Mouse (Mus musculus): ENCODE results near the gene Paqr7. TPM values are rescaled to one million over a fixed set of nuclear protein-coding genes. Genes with fewer than 3 reads are reported as not detected.

Paqr7 gene
- polyA plus RNA-seq, 1 experiment, result 7.6 TPM

- Histone ChIP-seq H3K4me1 (ENCODE audit: control insufficient read depth, insufficient read depth, insufficient read length, low read length) (no peaks in the 10 kb centered on the region), H3K4me3 (ENCODE audit: insufficient read depth, low read depth, low read length) (no peak overlapping the region), H3K27ac (replicated peaks; ENCODE audit: low read depth, low read length) (no peak overlapping the region)
Observed at GRCm38 (mm10) chr4:134505303-134505789, 8.8 kb downstream of the Paqr7 start.

GRCm38 (mm10) chr4:134505966-134506594 is 9.6 kb downstream of the Paqr7 start:
- no peak overlapping the region for H3K27ac ChIP-seq (replicated peaks; ENCODE audit: low read depth, low read length)
- H3K4me1 ChIP-seq (ENCODE audit: control insufficient read depth, insufficient read depth, insufficient read length, low read length), result no peaks in the 10 kb centered on the region; the same call in 1 of the 2 replicates

GRCm38 (mm10) chr4:134506713-134507112 is 10.2 kb downstream of the Paqr7 start:
- no peak overlapping the region for H3K4me3 ChIP-seq (ENCODE audit: insufficient read depth, low read depth, low read length)
- H3K27ac ChIP-seq (replicated peaks; ENCODE audit: low read depth, low read length), result no peak overlapping the region
- H3K4me1 ChIP-seq (ENCODE audit: control insufficient read depth, insufficient read depth, insufficient read length, low read length), result no peaks in the 10 kb centered on the region; the same call in 1 of the 2 replicates

More at GRCm38 (mm10) chr4:134505966-134506594, 9.6 kb downstream of the Paqr7 start:
- no peak overlapping the region for H3K4me3 ChIP-seq (ENCODE audit: insufficient read depth, low read depth, low read length)

- H3K4me1 ChIP-seq (ENCODE audit: control insufficient read depth, insufficient read depth, insufficient read length, low read length), result peaks cover 2% of the 10 kb centered on the region; the same call in 1 of the 2 replicates
- no peak overlapping the region for H3K4me3 ChIP-seq (ENCODE audit: insufficient read depth, low read depth, low read length)
- H3K27ac ChIP-seq (replicated peaks; ENCODE audit: low read depth, low read length), result no peak overlapping the region
Observed at GRCm38 (mm10) chr4:134510396-134510795, 13.9 kb downstream of the Paqr7 start.

- Histone ChIP-seq H3K4me1 (ENCODE audit: control insufficient read depth, insufficient read depth, insufficient read length, low read length) (peaks cover 2% of the 10 kb centered on the region; the same call in 1 of the 2 replicates), H3K4me3 (ENCODE audit: insufficient read depth, low read depth, low read length) (peak within 1 kb of the TSS; percentile 49), H3K27ac (replicated peaks; ENCODE audit: low read depth, low read length) (no peak within 1 kb of the TSS)
Observed at GRCm38 (mm10) chr4:134510845-134511411, 14.4 kb downstream of the Paqr7 start, which contains the start of gene Aunip. Aunip (plus strand) TSS chr4:134510999.

- no peak overlapping the region for H3K27ac ChIP-seq (replicated peaks; ENCODE audit: low read depth, low read length)
- no peak overlapping the region for H3K4me3 ChIP-seq (ENCODE audit: insufficient read depth, low read depth, low read length)
- peaks cover 2% of the 10 kb centered on the region; the same call in 1 of the 2 replicates for H3K4me1 ChIP-seq (ENCODE audit: control insufficient read depth, insufficient read depth, insufficient read length, low read length)
Observed at GRCm38 (mm10) chr4:134511730-134512129, 15.2 kb downstream of the Paqr7 start.

- Histone ChIP-seq H3K4me1 (ENCODE audit: control insufficient read depth, insufficient read depth, insufficient read length, low read length) (peaks cover 6% of the 10 kb centered on the region), H3K27ac (replicated peaks; ENCODE audit: low read depth, low read length) (no peak overlapping the region), H3K4me3 (ENCODE audit: insufficient read depth, low read depth, low read length) (no peak overlapping the region)
Observed at GRCm38 (mm10) chr4:134512798-134513197, 16.3 kb downstream of the Paqr7 start.

- Histone ChIP-seq H3K27ac (replicated peaks; ENCODE audit: low read depth, low read length) (no peak overlapping the region), H3K4me3 (ENCODE audit: insufficient read depth, low read depth, low read length) (no peak overlapping the region), H3K4me1 (ENCODE audit: control insufficient read depth, insufficient read depth, insufficient read length, low read length) (peaks cover 6% of the 10 kb centered on the region)
Observed at GRCm38 (mm10) chr4:134514309-134514930, 17.9 kb downstream of the Paqr7 start.

- no peak overlapping the region for H3K27ac ChIP-seq (replicated peaks; ENCODE audit: low read depth, low read length)
- peaks cover 6% of the 10 kb centered on the region for H3K4me1 ChIP-seq (ENCODE audit: control insufficient read depth, insufficient read depth, insufficient read length, low read length)
- H3K4me3 ChIP-seq (ENCODE audit: insufficient read depth, low read depth, low read length), result no peak overlapping the region
Observed at GRCm38 (mm10) chr4:134515614-134516013, 19.1 kb downstream of the Paqr7 start.

GRCm38 (mm10) chr4:134516981-134517380 is 20.5 kb downstream of the Paqr7 start:
- no peak overlapping the region for H3K4me3 ChIP-seq (ENCODE audit: insufficient read depth, low read depth, low read length)
- peaks cover 6% of the 10 kb centered on the region for H3K4me1 ChIP-seq (ENCODE audit: control insufficient read depth, insufficient read depth, insufficient read length, low read length)
- peak overlapping the region; percentile 50 for H3K27ac ChIP-seq (replicated peaks; ENCODE audit: low read depth, low read length)

GRCm38 (mm10) chr4:134517719-134518118 is 21.2 kb downstream of the Paqr7 start:
- Histone ChIP-seq H3K4me1 (ENCODE audit: control insufficient read depth, insufficient read depth, insufficient read length, low read length) (peaks cover 5% of the 10 kb centered on the region), H3K4me3 (ENCODE audit: insufficient read depth, low read depth, low read length) (no peak overlapping the region), H3K27ac (replicated peaks; ENCODE audit: low read depth, low read length) (no peak overlapping the region)

GRCm38 (mm10) chr4:134518541-134518940 is 22.0 kb downstream of the Paqr7 start:
- no peak overlapping the region for H3K27ac ChIP-seq (replicated peaks; ENCODE audit: low read depth, low read length)
- H3K4me1 ChIP-seq (ENCODE audit: control insufficient read depth, insufficient read depth, insufficient read length, low read length), result peaks cover 4% of the 10 kb centered on the region; the same call in 1 of the 2 replicates
- no peak overlapping the region for H3K4me3 ChIP-seq (ENCODE audit: insufficient read depth, low read depth, low read length)

GRCm38 (mm10) chr4:134519281-134519680 is 22.8 kb downstream of the Paqr7 start:
- peaks cover 4% of the 10 kb centered on the region; the same call in 1 of the 2 replicates for H3K4me1 ChIP-seq (ENCODE audit: control insufficient read depth, insufficient read depth, insufficient read length, low read length)
- no peak overlapping the region for H3K27ac ChIP-seq (replicated peaks; ENCODE audit: low read depth, low read length)
- no peak overlapping the region for H3K4me3 ChIP-seq (ENCODE audit: insufficient read depth, low read depth, low read length)

GRCm38 (mm10) chr4:134523447-134523846 is 26.9 kb downstream of the Paqr7 start:
- Histone ChIP-seq H3K4me1 (ENCODE audit: control insufficient read depth, insufficient read depth, insufficient read length, low read length) (no peaks in the 10 kb centered on the region), H3K27ac (replicated peaks; ENCODE audit: low read depth, low read length) (no peak overlapping the region), H3K4me3 (ENCODE audit: insufficient read depth, low read depth, low read length) (no peak overlapping the region)

- Histone ChIP-seq H3K4me1 (ENCODE audit: control insufficient read depth, insufficient read depth, insufficient read length, low read length) (no peaks in the 10 kb centered on the region), H3K4me3 (ENCODE audit: insufficient read depth, low read depth, low read length) (no peak overlapping the region), H3K27ac (replicated peaks; ENCODE audit: low read depth, low read length) (no peak overlapping the region)
Observed at GRCm38 (mm10) chr4:134525806-134526205, 29.3 kb downstream of the Paqr7 start.
